Mouse (Mus musculus) MEL-GATA-1-ER (cell line): Measurements from ENCODE around the gene Clcf1.
"Not testable (repeated sequence)": the region's sequence is repeated elsewhere in the genome, so short reads cannot be mapped to it uniquely, and the experiment has no call there.

ENCODE experiments used
- DNase-seq: peaks from one replicate; pipeline ENCODE4 v3.0.0-alpha.2; 2012; ENCODE audit warnings: low read depth; ENCODE audit errors: extremely low read depth

Gene Clcf1

DNA sequence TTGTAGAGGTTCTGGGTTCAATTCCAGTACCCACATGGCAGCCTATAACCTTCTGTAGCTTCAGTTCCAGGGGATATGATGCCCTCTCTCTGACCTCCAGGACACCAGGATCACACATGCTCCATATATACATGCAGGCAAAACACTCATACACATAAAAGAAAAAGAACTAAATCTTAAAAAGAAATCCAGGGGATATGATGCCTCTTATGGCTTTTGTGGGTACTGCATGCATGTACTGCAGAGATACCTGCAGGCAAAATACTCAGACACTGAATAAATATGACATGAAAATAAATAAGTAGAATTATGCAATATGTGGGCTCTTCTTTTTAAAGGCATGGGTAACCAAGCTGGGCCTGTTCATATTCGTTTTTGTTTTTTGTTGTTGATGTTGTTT lies 33.0 kb downstream of the Clcf1 start:
- peak; percentile 23 for DNase-seq

GRCm38 (mm10) chr19:4248683-4249082 lies 34.6 kb downstream of the Clcf1 start:
- DNase-seq: not testable (repeated sequence)

DNA sequence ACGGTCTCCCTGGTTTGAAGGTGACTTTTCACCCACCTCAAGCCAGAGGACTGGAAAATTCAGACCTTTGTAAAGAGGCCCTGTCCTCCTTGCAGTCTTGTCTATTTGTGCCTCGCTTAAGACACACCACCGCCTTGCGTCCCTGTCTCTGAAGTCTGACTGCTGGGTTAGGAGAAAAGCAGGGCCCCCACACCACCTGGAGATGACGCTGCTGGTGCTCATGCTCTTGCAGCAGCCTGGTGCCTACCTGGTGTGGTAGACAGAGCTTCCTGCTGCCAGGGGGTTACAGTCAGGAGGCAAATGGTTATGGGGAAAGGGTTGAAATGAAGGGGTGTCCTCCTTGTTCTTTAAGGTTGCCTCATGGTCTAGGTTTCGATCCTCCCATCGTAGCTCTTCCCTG lies 40.2 kb downstream of the Clcf1 start:
- DNase-seq: no peak

- peak; percentile 13 for DNase-seq
Measured at GRCm38 (mm10) chr19:4255583-4256162, 41.6 kb downstream of the Clcf1 start.

DNA sequence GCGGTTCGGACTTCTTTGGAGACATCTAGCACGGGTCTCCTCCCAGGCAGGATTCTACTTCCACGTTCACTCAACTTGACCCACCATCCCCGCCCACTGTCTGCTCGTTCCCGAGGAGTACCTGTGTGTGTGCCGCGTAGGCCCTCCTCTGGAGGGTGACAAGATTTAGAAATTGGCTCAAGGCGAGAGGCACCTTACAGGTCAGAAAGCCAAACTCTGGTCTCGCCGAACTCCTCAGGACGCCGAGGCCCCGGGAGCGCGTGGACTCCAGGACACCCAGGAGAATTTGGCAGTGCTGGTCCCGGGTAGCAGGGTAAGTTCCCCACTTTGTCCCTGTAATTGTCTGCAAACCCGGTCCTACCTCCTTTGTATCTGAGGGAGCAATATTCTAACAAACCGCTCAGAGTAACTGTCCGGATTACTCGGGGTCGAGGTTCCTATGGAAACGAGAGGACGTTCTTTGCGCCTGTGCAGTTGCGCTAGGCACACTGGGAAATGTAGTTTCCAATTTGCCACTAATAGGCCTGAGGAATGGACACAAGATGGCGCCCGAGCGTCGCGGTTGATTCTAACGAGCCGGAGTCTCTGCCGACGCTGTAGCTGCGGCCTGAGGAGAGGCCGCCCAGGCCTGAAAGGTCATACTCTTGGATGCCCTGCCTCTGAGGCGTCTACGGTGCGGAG lies 43.3 kb downstream of the Clcf1 start:
- DNase-seq: peak; percentile 83

- no peak for DNase-seq
Measured at GRCm38 (mm10) chr19:4257897-4258252, 43.8 kb downstream of the Clcf1 start.

- DNase-seq: no peak
Measured at GRCm38 (mm10) chr19:4261038-4261698, 47.1 kb downstream of the Clcf1 start.

- DNase-seq: no peak
Measured at GRCm38 (mm10) chr19:4262756-4263155, 48.7 kb downstream of the Clcf1 start.

DNA sequence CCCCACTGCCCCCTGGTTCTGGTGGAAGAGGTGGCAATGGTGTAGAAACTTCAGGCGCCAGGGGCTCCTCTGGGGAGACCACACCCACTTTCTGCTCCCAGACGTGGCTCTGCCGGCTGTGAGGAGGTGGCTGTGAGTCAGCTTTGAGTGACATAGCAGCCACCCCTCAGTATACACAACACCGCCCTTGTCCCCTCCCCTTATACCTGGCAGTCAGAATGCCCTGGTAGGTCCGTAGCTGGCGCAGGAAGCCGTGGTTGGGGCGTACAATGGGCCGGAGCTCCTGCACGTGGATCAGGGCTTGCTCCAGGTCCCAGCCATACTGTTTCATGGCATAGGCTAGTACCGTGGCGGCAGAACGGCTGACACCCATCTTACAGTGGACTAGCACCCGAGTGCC lies 49.7 kb downstream of the Clcf1 start:
- no peak for DNase-seq

DNA sequence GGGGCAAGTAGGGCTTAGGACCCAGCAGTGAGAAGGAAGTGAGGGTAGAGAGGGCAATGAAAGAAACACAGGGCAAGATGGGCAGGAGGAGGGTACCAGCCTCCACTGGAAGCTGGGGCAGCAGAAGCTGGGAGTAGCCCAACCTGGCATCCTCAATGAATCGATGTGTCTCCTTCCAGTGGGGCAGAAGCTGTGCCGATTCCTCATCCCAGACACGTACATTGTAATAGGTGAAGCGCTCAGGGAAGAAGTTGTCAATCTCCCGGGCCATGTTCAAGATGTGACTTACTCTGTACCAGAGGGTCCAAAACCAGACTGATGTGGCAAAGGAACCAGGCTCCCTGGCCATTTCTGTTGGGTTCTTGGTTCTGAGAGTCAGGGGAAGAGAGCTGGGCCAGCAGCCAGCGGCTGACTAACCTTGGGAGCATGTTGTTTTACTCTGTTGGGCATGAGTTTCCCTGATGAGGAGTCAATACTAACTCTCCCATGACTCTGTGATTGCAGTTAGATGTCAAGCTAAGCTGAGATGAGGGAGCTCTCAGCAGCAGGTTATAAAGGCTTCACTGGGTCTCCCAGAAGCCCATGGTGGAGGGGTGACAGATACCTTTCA lies 50.2 kb downstream of the Clcf1 start:
- DNase-seq: no peak

DNA sequence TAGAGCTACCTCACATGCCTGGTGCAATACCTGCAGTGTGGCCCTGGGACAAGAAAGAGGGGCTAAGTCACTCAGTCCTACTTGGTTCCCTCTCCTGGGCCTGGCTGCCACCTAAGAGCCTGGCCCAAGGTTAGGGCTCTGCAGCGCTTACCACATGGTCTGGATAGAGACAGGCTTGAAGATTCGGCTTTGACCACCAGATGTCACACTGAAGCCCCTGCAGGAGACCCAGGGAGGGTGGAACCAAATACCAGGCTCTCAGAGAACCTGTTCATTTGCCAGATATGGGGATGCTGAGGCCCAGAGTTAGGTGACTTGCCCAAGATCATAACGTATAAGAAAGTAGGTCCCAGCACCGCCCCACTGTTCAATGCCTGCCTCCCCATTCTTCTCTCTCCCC lies 51.9 kb downstream of the Clcf1 start:
- DNase-seq: no peak

DNA sequence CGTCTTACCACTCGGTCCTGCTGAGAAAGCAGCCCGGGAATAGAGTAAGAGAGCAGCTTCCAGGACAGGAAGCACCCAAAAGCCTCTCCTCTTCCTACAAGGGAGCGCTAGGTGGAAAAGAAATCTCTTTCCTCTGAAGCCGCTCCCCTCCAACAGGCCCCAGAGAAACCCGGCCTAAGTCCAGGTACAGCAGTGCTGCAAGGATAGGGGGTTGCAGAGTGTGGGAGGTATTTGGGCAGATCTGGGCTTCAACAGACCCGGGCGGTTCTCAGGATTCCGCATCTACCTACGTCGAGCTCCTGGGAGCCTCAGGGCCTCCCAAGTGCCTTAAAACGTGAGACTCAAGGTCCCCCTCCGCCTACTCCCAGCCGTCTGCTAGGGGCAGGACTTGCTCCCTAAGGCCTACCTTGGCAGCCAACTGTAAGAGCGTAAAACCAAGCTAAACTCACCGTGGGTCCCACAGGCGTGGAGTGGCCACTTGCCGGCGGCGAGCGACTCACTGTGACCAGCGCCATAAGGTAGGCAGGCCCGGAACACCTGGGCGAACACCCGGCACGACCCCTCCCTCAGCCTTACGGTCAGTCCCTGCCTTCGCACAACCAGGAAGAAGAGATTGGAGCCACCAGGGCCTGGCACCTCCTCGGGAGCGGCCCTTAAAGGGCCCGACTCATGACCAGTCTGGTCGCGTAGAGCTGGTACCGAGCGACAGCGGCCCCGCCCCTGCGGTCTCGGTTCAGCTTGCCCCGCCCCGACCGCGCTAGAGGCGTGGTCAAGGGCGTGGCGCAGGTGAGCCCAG lies 54.7 kb downstream of the Clcf1 start, which contains the start of gene Ssh3:
Ssh3 (minus strand) TSS at position 615 of the 796 bp plus-strand sequence.
- DNase-seq: peak; percentile 33

DNA sequence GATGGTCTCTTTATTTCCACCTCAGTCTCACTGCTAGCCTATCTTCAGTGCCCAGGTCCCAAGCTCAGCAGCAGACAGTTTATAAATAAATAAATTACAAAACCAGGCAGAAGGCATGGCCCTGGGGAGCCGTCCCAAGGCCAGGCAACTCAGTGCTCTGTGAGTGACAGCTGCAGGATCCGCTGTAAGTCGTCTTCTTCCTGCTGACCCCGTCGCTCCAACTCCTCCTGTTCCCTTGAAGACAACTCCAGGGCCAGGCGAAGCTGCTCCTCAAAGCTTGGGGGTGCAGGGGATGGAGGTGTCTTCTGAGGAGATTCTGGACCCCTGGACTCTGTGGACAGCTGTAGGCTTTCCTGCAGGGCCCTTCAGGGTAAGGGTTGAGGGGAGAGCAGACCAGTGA lies 56.1 kb downstream of the Clcf1 start:
- DNase-seq: no peak

- no peak for DNase-seq
Measured at GRCm38 (mm10) chr19:4270972-4271371, 56.9 kb downstream of the Clcf1 start.
